ENCODE assay signal across 9 mouse cellular contexts in the genomic region with DNA sequence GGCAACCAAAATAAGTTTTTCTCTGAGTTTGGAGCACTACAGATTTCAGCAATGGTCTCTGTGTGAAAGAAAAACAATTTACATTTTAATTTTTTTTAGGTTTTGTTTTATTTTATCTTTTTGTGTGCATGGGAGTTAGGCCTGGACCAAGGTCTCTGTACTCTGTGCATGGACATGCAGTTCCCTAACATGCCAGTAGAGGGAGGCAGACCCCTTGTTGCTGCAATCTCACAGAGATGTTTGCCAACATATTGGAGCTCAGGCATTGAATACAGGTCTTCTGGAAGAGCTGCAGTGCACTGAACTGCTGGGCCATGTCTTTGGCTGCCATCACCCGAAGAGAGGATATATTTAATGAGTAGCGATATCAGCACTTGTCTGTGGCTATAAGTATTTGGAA. TPM values are rescaled to one million over a fixed set of nuclear protein-coding genes. Genes with fewer than 3 reads are reported as not detected.
A peak's percentile ranks its signal among the peaks of the same experiment; 100 is the strongest.
DNase-seq lines count a peak whose midpoint lies in the region; ATAC-seq and TF ChIP-seq lines count a peak whose summit lies in the region.
"Not testable (repeated sequence)": the region's sequence is repeated elsewhere in the genome, so short reads cannot be mapped to it uniquely, and the experiment has no call there.
"Had no signal": no experiment of that assay in that cellular context is flagged by ENCODE, and none has a peak within 500 bp of the region (broad histone marks: within the 10 kb centered on the region; RNA-seq: fewer than 3 reads in every experiment).

No protein-coding gene starts in this region.

- dilution Hi-C loops in CH12.LX (cut with MboI; ENCODE audit: extremely low pct_ligation_motif_present, extremely low pct_unique_long_range_greater_than_20kb, low sequenced_read_pairs) = not testable (repeated sequence)

- not testable (repeated sequence) for TF ChIP-seq POLR2A in CH12.LX (IDR thresholded peaks at IDR 0.05; ENCODE audit: low read depth, low read length)

- not testable (repeated sequence) for H3K27ac ChIP-seq in CH12.LX (ENCODE audit: insufficient read depth, low read depth); forebrain, embryonic 11.5 days (ENCODE audit: low read depth, low read length); kidney, postnatal 0 days; stomach, postnatal 0 days (replicated peaks)

- H3K4me1 ChIP-seq in CH12.LX (ENCODE audit: control insufficient read depth in 1 of 2, insufficient read depth in 2 of 2); forebrain, embryonic 11.5 days (replicated peaks; ENCODE audit: control insufficient read depth, insufficient read depth, low read length); kidney, postnatal 0 days (replicated peaks; ENCODE audit: insufficient read depth, low read length); stomach, postnatal 0 days (replicated peaks; ENCODE audit: control insufficient read depth, insufficient read depth): not testable (repeated sequence)

- ATAC-seq in cerebellum, adult (ENCODE audit: insufficient number of reproducible peaks, low FRiP score, low TSS enrichment) = peak; percentile 82; the same call in 1 of the 2 replicates
- peak; percentile 74 for ATAC-seq in forebrain, embryonic 11.5 days (replicated peaks; ENCODE audit: low FRiP score)
- 0 out of 2 replicates have a peak, but pooled peaks have one; percentile 57 for ATAC-seq in kidney, postnatal 0 days (replicated peaks; ENCODE audit: low FRiP score, low read depth)
- peak; percentile 21; the same call in 1 of the 2 replicates for ATAC-seq in stomach, postnatal 0 days (ENCODE audit: low FRiP score, low TSS enrichment)

- in situ Hi-C loops in CH12.LX (cut with MboI; ENCODE audit: low pct_ligation_motif_present, low pct_unique_long_range_greater_than_20kb, low sequenced_read_pairs) = not testable (repeated sequence)

- not testable (repeated sequence) for H3K4me2 ChIP-seq in CH12.LX (ENCODE audit: insufficient read depth, low read depth, poor library complexity, severe bottlenecking); forebrain, embryonic 11.5 days (ENCODE audit: low read depth, low read length, severe bottlenecking); kidney, postnatal 0 days (ENCODE audit: low read length); stomach, postnatal 0 days (replicated peaks; ENCODE audit: low read depth)

- WGBS in forebrain, embryonic 11.5 days = 50% methylated on average over 1 of the region's 2 CpGs
- WGBS in kidney, postnatal 0 days = 0% methylated on average over 1 of the region's 2 CpGs
- no CpG with 5 or more reads among the region's 2 CpGs for WGBS in stomach, postnatal 0 days

- peak; percentile 41 for DNase-seq in CH12.LX (ENCODE audit: extremely low read depth)
- peak; percentile 60 for DNase-seq in forebrain, embryonic 11.5 days (ENCODE audit: low spot score)
- DNase-seq in heart, postnatal 10 days = peak; percentile 45 to 79
- peak; percentile 40 for DNase-seq in kidney, postnatal 0 days (ENCODE audit: low spot score)
- peak; percentile 53 for DNase-seq in liver
- peak; percentile 66 for DNase-seq in naive thymus-derived CD4-positive, alpha-beta T cell, adult 2 months (ENCODE audit: low read depth)
- DNase-seq in stomach, postnatal 0 days (ENCODE audit: low spot score) = peak; percentile 57

- not testable (repeated sequence) for H3K36me3 ChIP-seq in CH12.LX (replicated peaks in 1 of 2; ENCODE audit: control insufficient read depth in 1 of 2, insufficient read depth in 1 of 2, low read length in 1 of 2); forebrain, embryonic 11.5 days (ENCODE audit: control insufficient read depth, insufficient read depth, low read length); kidney, postnatal 0 days (ENCODE audit: insufficient read depth, low read length); stomach, postnatal 0 days (ENCODE audit: control insufficient read depth, insufficient read depth, low read length)

- H3K79me2 ChIP-seq in CH12.LX (replicated peaks; ENCODE audit: control insufficient read depth, extremely low read depth, insufficient read depth, poor library complexity, severe bottlenecking) = not testable (repeated sequence)

- H3K9me3 ChIP-seq in CH12.LX (replicated peaks; ENCODE audit: low read length); forebrain, embryonic 11.5 days (ENCODE audit: control insufficient read depth, low read length); kidney, postnatal 0 days (replicated peaks; ENCODE audit: low read length); stomach, postnatal 0 days (ENCODE audit: control insufficient read depth, low read length): not testable (repeated sequence)

- not testable (repeated sequence) for H3K9ac ChIP-seq in CH12.LX (ENCODE audit: insufficient read depth, low read depth); forebrain, embryonic 11.5 days (ENCODE audit: low read length); kidney, postnatal 0 days (ENCODE audit: low read depth, low read length); stomach, postnatal 0 days (ENCODE audit: low read length)

- not testable (repeated sequence) for TF ChIP-seq EP300 in CH12.LX (IDR thresholded peaks at IDR 0.05; ENCODE audit: low read length); stomach, postnatal 0 days (optimal IDR thresholded peaks at IDR 0.05)

- H3K4me3 ChIP-seq in CH12.LX (replicated peaks in 1 of 3; ENCODE audit: low read depth in 2 of 3, low read length in 2 of 3, poor library complexity in 1 of 3); forebrain, embryonic 11.5 days (ENCODE audit: low read depth, low read length); kidney, postnatal 0 days (replicated peaks; ENCODE audit: low read depth, low read length); stomach, postnatal 0 days (ENCODE audit: low read depth, low read length): not testable (repeated sequence)

- peak; percentile 50 for TF ChIP-seq RAD21 in CH12.LX (IDR thresholded peaks at IDR 0.05; ENCODE audit: low read depth, low read length)

- TF ChIP-seq CTCF in CH12.LX (conservative IDR thresholded peaks at IDR 0.05 in 1 of 2, IDR thresholded peaks at IDR 0.05 in 1 of 2; ENCODE audit: low read depth in 2 of 2, low read length in 2 of 2) = peak; percentile 47 to 66; a peak in 3 of 4 replicates
- peak; percentile 74 for TF ChIP-seq CTCF in kidney, postnatal 0 days (IDR thresholded peaks at IDR 0.05; ENCODE audit: low read depth)
- peak; percentile 77 for TF ChIP-seq CTCF in stomach, postnatal 0 days (IDR thresholded peaks at IDR 0.05; ENCODE audit: low read depth)

- intact Hi-C loops in heart, postnatal 10 days (cut with DNase I) = not testable (repeated sequence)

- H3K27me3 ChIP-seq in CH12.LX (replicated peaks); forebrain, embryonic 11.5 days (ENCODE audit: control insufficient read depth, insufficient read depth, low read length); kidney, postnatal 0 days (ENCODE audit: insufficient read depth, low read length); stomach, postnatal 0 days (ENCODE audit: control insufficient read depth, insufficient read depth, low read length): not testable (repeated sequence)

TF ChIP-seq in CH12.LX, 34 proteins besides CTCF, POLR2A, EP300 and RAD21:
- TF ChIP-seq SMC3 (IDR thresholded peaks at IDR 0.05; ENCODE audit: low read depth, low read length) = peak; percentile 40
TF ChIP-seq in CH12.LX: peak in this region for 1; not testable (repeated sequence) for 33.

RNA-seq across cellular contexts. Expression of a gene that starts 29.1 kb away (rescaled TPM):
- 68.3 and 96.7 TPM in 2 replicates for total RNA-seq in CH12.LX (2012; rRNA removed)
- 120 and 132 TPM in 2 replicates for total RNA-seq in CH12.LX (2014; rRNA removed)
- polyA plus RNA-seq in CH12.LX (2012; ENCODE audit: insufficient read length, low read depth) = 133 and 183 TPM in 2 replicates
- not detected in 2 replicates for polyA plus RNA-seq in forebrain, embryonic 11.5 days (2014; fragmentation: Nextera tagmentation; extraction: Ambion mirVana)
- under 1 TPM in 1 of 2 experiments, not detected in 1; 0.34 TPM for total RNA-seq in heart, postnatal 10 days (2021)
- polyA plus RNA-seq in kidney, postnatal 0 days (2015; fragmentation: Nextera tagmentation; extraction: Ambion mirVana) = not detected in 2 replicates
- 0.16 and 0.39 TPM in 2 replicates for polyA plus RNA-seq in stomach, postnatal 0 days (2015; fragmentation: Nextera tagmentation; extraction: Ambion mirVana)
- total RNA-seq: layer of hippocampus, postnatal 25 days had no signal

RNA-seq across cellular contexts. Expression of a gene that starts 58.0 kb away (rescaled TPM):
- total RNA-seq in CH12.LX (2012; rRNA removed) = 0.08 TPM in 2 replicates
- not detected in 2 replicates for total RNA-seq in CH12.LX (2014; rRNA removed)
- polyA plus RNA-seq in CH12.LX (2012; ENCODE audit: insufficient read length, low read depth) = not detected in 2 replicates
- polyA plus RNA-seq in forebrain, embryonic 11.5 days (2014; fragmentation: Nextera tagmentation; extraction: Ambion mirVana) = not detected in 2 replicates
- not detected for total RNA-seq in heart, postnatal 10 days (2021)
- polyA plus RNA-seq in kidney, postnatal 0 days (2015; fragmentation: Nextera tagmentation; extraction: Ambion mirVana) = not detected in 2 replicates
- not detected in 2 replicates for polyA plus RNA-seq in stomach, postnatal 0 days (2015; fragmentation: Nextera tagmentation; extraction: Ambion mirVana)
- total RNA-seq: layer of hippocampus, postnatal 25 days had no signal

Comparison
In these comparisons a context has a peak if more than half of its experiments do, and no peak if none do; other contexts are left out.
1. ATAC-seq: peak in every context shown above with its lines; median percentile 82 in cerebellum, adult; 74 in forebrain, embryonic 11.5 days; 57 in kidney, postnatal 0 days; 21 in stomach, postnatal 0 days.
2. RNA of a gene that starts 29.1 kb away (polyA plus RNA-seq): 133 to 183 TPM in CH12.LX; 0.16 to 0.39 TPM in stomach, postnatal 0 days, not detected in forebrain, embryonic 11.5 days and not detected in kidney, postnatal 0 days; every median in the first group is over 10 times any median in the second.
3. Peak in every context shown above with its lines, with median percentiles within 50 percentile points of each other: DNase-seq and CTCF ChIP-seq.